Mouse (Mus musculus) small intestine, adult 2 months (tissue): ENCODE data around the gene Izumo2.

Source experiments
- CTCF ChIP-seq: fragments of 200-500 bp; IDR thresholded peaks from 2 replicates; pipeline ENCODE4 v1.5.1; 2012; ENCODE audit warnings: low read depth, mild to moderate bottlenecking, control low read depth, inconsistent platforms, low read length, moderate library complexity, mixed read lengths; ENCODE audit not compliant: insufficient replicate concordance, insufficient read length; ENCODE audit errors: extremely low read depth
- POLR2A ChIP-seq: fragments of 200-500 bp; IDR thresholded peaks from 2 replicates; pipeline ENCODE4 v1.6.1; 2012; ENCODE audit warnings: low read depth, mild to moderate bottlenecking, control low read depth, inconsistent platforms, low read length, moderate library complexity

GRCm38 (mm10) chr7:44675171-44675570 lies 33.4 kb upstream of the Izumo2 start:
- TF ChIP-seq POLR2A (no peak), CTCF (no peak)
